Mouse (Mus musculus) heart, embryonic 16.5 days (tissue): ENCODE measurements around the gene Hnrnpul1. TPM values are rescaled to one million over a fixed set of nuclear protein-coding genes. Genes with fewer than 3 reads are reported as not detected.

Experiments
- ATAC-seq: fragments of 200-750 bp; cut with Nextera tagmentation; replicated peaks from 2 replicates; pipeline ENCODE4 v1.8.0; 2017; ENCODE audit warnings: moderate number of reproducible peaks; ENCODE audit not compliant: insufficient read depth, low FRiP score; ENCODE audit errors: extremely low read depth
- H3K27ac ChIP-seq: fragments of 300-500 bp; sonication (generic); 2 replicates; pipeline ENCODE4 v1.5.1; 2014; ENCODE audit warnings: mild to moderate bottlenecking, low read length, control low read depth, moderate library complexity
- H3K27me3 ChIP-seq: fragments of 300-500 bp; sonication (generic); 2 replicates; pipeline ENCODE4 v1.6.1; 2014; ENCODE audit warnings: low read length, mixed read lengths; ENCODE audit not compliant: control insufficient read depth, insufficient read depth
- H3K36me3 ChIP-seq: fragments of 300-500 bp; sonication (generic); 2 replicates; pipeline ENCODE4 v1.6.1; 2014; ENCODE audit not compliant: control insufficient read depth, insufficient read depth
- H3K4me1 ChIP-seq: fragments of 300-500 bp; sonication (generic); 2 replicates; pipeline ENCODE4 v1.6.1; 2014; ENCODE audit warnings: low read length, mixed read lengths; ENCODE audit not compliant: control insufficient read depth, insufficient read depth
- H3K4me2 ChIP-seq: fragments of 300-500 bp; sonication (generic); 2 replicates; pipeline ENCODE4 v1.6.1; 2014; ENCODE audit warnings: low read depth, mild to moderate bottlenecking, control low read depth, low read length
- H3K4me3 ChIP-seq: fragments of 300-500 bp; sonication (generic); 2 replicates; pipeline ENCODE4 v1.5.1; 2014; ENCODE audit warnings: mild to moderate bottlenecking, control low read depth, low read length
- H3K9ac ChIP-seq: fragments of 300-500 bp; sonication (generic); 2 replicates; pipeline ENCODE4 v1.6.1; 2014; ENCODE audit warnings: low read length, control low read depth
- H3K9me3 ChIP-seq: fragments of 300-500 bp; sonication (generic); replicated peaks from 2 replicates; pipeline ENCODE4 v1.6.1; 2016; ENCODE audit warnings: low read length; ENCODE audit not compliant: control insufficient read depth
- whole genome bisulfite sequencing: fragments of 180-500 bp; shearing (Covaris S2); extraction: QIAGEN DNeasy Blood & Tissue Kit; methylation state at CpG from one replicate; pipeline ENCODE4 v1.1.7; 2014; 5-methylcytosine and 5-hydroxymethylcytosine counted together
- polyA plus RNA-seq: library from polyadenylated mRNA; unstranded; fragments of >200 nt; fragmentation: Nextera tagmentation; extraction: Ambion mirVana; gene quantifications from 2 replicates; pipeline ENCODE4 v1.2.1, GENCODE M21; 2015

Gene Hnrnpul1
- polyA plus RNA-seq, 1 experiment from 2014 or later, result 34.4 TPM

DNA sequence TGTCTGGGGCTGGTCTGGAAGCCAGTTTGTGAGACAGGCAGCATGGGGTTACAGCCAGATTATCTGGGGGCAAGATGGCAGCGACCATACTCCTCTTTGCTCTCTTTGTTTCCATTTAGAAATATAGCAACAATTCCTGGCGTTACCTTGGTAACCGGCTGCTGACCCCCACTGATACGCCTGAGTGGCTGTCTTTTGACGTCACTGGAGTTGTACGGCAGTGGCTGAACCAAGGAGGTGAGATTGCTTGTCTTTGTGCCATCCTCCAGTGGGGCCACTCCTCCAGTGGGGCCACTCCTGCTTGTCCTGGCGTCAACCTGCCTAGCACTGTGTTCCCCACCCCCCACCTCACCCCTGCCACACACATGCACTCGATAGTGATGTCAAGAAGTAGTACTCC, 60.5 kb downstream of the Hnrnpul1 start:
- ATAC-seq, result no peak
- peaks cover 6% of the 10 kb centered on the region for H3K36me3 ChIP-seq
- H3K9ac ChIP-seq, result no peak overlapping the region
- H3K9me3 ChIP-seq, result no peaks in the 10 kb centered on the region
- H3K27ac ChIP-seq, result no peak overlapping the region
- H3K4me3 ChIP-seq, result no peak overlapping the region
- 70% methylated on average over 8 of the region's 8 CpGs for WGBS
- H3K4me2 ChIP-seq, result no peak overlapping the region
- H3K27me3 ChIP-seq, result 0 out of 2 replicates have a peak, but pooled peaks cover 2% of the 10 kb centered on the region
- peaks cover 5% of the 10 kb centered on the region; the same call in 1 of the 2 replicates for H3K4me1 ChIP-seq

DNA sequence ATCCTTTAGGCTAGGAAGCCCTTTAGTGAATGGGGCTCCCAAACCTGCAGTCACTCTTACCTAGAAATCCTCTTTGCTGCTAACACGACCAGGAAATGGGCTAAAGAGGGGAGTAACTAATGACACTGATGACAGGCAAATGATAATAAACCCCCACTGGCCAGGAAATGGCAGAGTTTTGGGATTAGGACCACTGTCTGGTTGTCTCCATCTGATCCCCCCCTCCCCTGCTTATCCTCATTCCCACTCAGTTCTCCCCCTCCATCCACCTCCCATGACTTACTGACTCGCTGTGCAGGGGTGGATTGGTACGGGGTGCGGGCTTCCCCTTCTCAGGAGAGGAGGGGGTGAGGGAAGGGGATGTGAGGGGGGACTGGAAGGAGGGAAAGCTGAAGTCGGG, 64.5 kb downstream of the Hnrnpul1 start:
- peak overlapping the region; percentile 64 for H3K4me3 ChIP-seq
- peak overlapping the region; percentile 80; the same call in 1 of the 2 replicates for H3K9ac ChIP-seq
- peak overlapping the region; percentile 75; the same call in 1 of the 2 replicates for H3K27ac ChIP-seq
- peak overlapping the region; percentile 97 for H3K4me2 ChIP-seq
- 0 out of 2 replicates have a peak, but pooled peaks cover 2% of the 10 kb centered on the region for H3K27me3 ChIP-seq
- peaks cover 2% of the 10 kb centered on the region for H3K36me3 ChIP-seq
- no peaks in the 10 kb centered on the region for H3K9me3 ChIP-seq
- H3K4me1 ChIP-seq, result peaks cover 13% of the 10 kb centered on the region
- no peak for ATAC-seq
- WGBS, result 36% methylated on average over 5 of the region's 5 CpGs

DNA sequence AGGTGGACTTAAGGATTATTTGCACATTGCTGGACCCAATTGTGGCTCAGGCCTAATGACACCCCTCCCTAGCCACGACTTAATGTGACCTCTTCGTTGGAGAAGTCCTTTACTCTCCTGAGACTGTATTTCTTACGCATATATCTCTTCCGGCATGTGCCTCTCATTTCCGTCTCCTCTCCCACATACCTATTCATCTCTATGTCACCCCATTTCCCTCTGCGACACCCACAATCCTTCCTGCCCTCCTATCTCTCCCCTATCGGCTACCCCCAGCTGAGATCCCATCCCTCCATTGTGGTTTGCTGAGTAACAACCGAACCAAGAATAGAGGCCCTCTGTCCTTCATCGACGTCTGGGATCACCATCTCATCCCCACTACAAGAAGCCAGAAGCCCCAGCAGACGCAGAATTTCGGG, 64.9 kb downstream of the Hnrnpul1 start:
- Histone ChIP-seq H3K36me3 (peaks cover 2% of the 10 kb centered on the region), H3K4me2 (peak overlapping the region; percentile 97), H3K27ac (peak overlapping the region; percentile 75), H3K4me3 (peak overlapping the region; percentile 64), H3K4me1 (peaks cover 13% of the 10 kb centered on the region), H3K9me3 (no peaks in the 10 kb centered on the region), H3K27me3 (0 out of 2 replicates have a peak, but pooled peaks cover 2% of the 10 kb centered on the region), H3K9ac (peak overlapping the region; percentile 80)
- 9% methylated on average over 12 of the region's 12 CpGs for WGBS
- ATAC-seq, result 0 out of 2 replicates have a peak, but pooled peaks have one; percentile 1

DNA sequence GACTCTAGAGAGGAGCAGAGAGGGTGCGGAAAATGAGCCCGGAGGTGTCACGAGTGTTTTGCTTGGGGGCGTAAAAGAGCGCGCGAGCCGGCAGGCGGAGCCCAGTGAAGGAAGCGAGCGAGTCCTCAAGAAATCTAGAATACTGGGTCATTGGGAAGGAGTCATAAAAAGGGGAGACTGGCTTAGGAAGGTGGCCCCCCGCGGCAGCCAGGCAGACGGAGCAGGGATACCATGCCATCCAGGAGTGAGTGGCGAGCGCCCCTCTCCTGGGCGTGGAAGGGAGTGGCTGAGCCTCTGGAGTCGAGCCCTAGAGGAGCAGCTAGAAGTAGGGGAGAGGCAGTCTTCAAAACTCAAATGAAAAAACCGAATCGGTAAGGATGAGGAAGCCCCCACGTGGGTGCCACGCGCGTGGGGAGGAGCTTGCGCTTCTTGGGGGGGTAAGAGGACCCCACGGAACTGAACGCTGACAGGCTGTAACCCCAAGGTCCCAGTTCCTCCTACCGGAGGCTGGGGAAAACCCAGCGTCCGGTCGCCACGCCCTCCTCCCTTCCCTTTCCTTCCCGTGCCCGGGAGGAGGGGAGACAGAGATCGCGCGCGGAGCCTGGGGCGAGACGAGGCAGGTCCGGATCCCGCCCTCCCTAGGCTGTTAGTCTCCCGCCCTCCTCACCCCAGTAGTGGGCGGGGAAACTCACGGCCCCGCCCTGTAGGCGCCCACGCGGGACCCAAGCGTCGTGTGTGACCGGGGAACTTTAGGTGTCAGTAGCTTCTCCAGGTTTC, 65.6 kb downstream of the Hnrnpul1 start:
- peak overlapping the region; percentile 80 for H3K9ac ChIP-seq
- under 1% methylated on average over 50 of the region's 52 CpGs for WGBS
- H3K4me3 ChIP-seq, result peak overlapping the region; percentile 64
- H3K27me3 ChIP-seq, result 0 out of 2 replicates have a peak, but pooled peaks cover 2% of the 10 kb centered on the region
- peaks cover 2% of the 10 kb centered on the region; the same call in 1 of the 2 replicates for H3K36me3 ChIP-seq
- ATAC-seq, result peak; percentile 68
- peak overlapping the region; percentile 97 for H3K4me2 ChIP-seq
- peaks cover 13% of the 10 kb centered on the region for H3K4me1 ChIP-seq
- H3K27ac ChIP-seq, result peak overlapping the region; percentile 75
- H3K9me3 ChIP-seq, result no peaks in the 10 kb centered on the region

DNA sequence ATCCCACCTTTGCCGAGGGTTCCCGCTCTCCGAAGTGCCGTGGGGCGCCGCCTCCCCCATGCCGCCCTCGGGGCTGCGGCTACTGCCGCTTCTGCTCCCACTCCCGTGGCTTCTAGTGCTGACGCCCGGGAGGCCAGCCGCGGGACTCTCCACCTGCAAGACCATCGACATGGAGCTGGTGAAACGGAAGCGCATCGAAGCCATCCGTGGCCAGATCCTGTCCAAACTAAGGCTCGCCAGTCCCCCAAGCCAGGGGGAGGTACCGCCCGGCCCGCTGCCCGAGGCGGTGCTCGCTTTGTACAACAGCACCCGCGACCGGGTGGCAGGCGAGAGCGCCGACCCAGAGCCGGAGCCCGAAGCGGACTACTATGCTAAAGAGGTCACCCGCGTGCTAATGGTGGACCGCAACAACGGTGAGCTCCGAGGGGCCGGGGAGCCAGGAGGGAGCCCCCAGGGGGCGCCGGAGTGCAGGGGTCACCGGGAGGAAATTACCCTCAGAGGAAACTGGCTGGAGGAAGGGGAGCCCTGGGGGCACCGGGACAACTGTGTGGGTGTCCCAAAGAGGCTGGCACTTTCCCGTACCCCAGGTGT, 66.7 kb downstream of the Hnrnpul1 start:
- Histone ChIP-seq H3K4me3 (peak overlapping the region; percentile 64), H3K9ac (peak overlapping the region; percentile 80), H3K4me1 (peaks cover 16% of the 10 kb centered on the region), H3K27ac (peak overlapping the region; percentile 75), H3K36me3 (peaks cover 2% of the 10 kb centered on the region; the same call in 1 of the 2 replicates), H3K4me2 (peak overlapping the region; percentile 97), H3K27me3 (0 out of 2 replicates have a peak, but pooled peaks cover 2% of the 10 kb centered on the region), H3K9me3 (no peaks in the 10 kb centered on the region)
- no peak for ATAC-seq
- 0% methylated on average over 47 of the region's 47 CpGs for WGBS

DNA sequence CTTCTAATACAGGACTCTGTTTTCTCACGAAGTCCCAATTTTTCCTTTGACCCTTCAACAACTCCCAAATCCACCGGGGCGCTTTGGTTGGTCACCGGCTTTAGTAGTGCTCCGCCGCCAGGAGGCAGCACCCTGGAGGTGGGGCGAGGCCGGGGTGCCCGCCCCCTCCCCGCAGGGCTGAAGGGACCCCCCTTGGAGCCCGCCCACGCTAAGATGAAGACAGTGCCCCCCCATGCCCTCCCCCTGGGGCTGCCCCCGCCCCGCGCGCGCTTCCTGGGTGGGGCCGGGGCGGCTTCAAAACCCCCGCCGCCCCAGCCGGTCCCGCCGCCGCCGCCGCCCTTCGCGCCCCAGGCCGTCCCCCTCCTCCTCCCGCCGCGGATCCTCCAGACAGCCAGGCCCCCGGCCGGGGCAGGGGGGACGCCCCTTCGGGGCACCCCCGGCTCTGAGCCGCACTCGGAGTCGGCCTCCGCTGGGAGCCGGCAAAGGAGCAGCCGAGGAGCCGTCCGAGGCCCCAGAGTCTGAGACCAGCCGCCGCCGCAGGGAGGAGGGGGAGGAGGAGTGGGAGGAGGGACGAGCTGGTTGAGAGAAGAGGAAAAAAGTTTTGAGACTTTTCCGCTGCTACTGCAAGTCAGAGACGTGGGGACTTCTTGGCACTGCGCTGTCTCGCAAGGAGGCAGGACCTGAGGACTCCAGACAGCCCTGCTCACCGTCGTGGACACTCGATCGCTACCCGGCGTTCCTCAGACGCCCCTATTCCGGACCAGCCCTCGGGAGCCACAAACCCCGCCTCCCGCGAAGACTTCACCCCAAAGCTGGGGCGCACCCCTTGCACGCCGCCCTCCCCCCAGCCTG, 67.7 kb downstream of the Hnrnpul1 start, which contains the start of gene Tgfb1:
TSS of gene Tgfb1 (plus strand) at position 323 of the 852 bp plus-strand sequence.
- peak within 1 kb of the TSS; percentile 80 for H3K9ac ChIP-seq
- H3K36me3 ChIP-seq, result no peaks in the 10 kb centered on the region
- peak within 1 kb of the TSS; percentile 64 for H3K4me3 ChIP-seq
- H3K27me3 ChIP-seq, result 0 out of 2 replicates have a peak, but pooled peaks cover 2% of the 10 kb centered on the region
- WGBS, result under 1% methylated on average over 63 of the region's 69 CpGs
- peaks cover 16% of the 10 kb centered on the region for H3K4me1 ChIP-seq
- peak; percentile 23 for ATAC-seq
- peak within 1 kb of the TSS; percentile 75 for H3K27ac ChIP-seq
- H3K9me3 ChIP-seq, result no peaks in the 10 kb centered on the region
- peak within 1 kb of the TSS; percentile 97 for H3K4me2 ChIP-seq

DNA sequence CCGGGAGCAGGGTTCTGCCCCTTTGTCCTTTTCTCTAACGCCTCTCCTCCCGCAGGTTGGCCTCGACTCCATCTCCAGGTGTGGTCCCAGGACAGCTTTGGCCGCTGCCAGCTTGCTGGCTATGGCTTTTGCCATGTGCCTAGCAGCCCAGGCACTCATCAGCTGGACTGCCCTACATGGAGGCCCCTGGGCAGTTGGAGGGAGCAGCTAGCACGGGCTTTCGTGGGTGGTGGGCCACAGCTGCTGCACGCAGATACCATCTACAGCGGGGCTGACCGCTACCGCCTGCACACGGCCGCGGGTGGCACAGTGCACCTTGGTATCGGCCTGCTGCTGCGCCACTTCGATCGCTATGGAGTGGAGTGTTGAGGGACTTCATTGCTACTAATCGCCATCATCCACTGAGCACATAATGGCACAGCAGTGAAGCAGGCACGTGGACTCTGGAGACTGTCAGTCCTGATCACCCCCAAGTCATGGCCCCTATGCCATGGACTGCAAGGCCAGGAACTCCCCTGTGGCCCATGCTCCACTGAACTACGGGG, 68.6 kb downstream of the Hnrnpul1 start:
- 70% methylated on average over 21 of the region's 21 CpGs for WGBS
- Histone ChIP-seq H3K4me1 (peaks cover 23% of the 10 kb centered on the region), H3K27ac (peak overlapping the region; percentile 75; the same call in 1 of the 2 replicates), H3K9me3 (no peaks in the 10 kb centered on the region), H3K9ac (no peak overlapping the region), H3K27me3 (0 out of 2 replicates have a peak, but pooled peaks cover 2% of the 10 kb centered on the region), H3K4me2 (peak overlapping the region; percentile 97), H3K4me3 (peak overlapping the region; percentile 64), H3K36me3 (no peaks in the 10 kb centered on the region)
- no peak for ATAC-seq

DNA sequence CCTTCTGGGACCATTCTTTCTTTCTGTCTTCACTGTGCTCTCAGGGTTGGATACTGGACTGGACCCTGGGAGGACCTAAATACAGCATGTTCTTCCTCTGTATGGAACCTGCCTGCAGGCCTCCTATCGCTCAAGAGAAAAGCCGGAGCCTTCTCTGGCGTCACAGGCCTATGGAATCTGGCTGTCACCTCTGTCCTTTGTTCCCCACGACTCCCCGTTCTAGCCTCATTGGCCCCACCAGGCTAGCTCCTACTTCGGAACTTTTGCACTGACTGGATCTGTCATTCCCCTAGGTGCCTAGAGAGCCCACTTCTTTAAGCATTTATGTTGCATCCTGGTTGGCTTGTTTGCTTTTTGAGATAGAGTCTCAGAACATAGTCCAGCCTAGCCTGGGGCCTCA, 69.9 kb downstream of the Hnrnpul1 start:
- Histone ChIP-seq H3K36me3 (no peaks in the 10 kb centered on the region), H3K27ac (no peak overlapping the region), H3K4me3 (no peak overlapping the region), H3K9ac (no peak overlapping the region), H3K4me1 (peaks cover 24% of the 10 kb centered on the region), H3K4me2 (no peak overlapping the region), H3K27me3 (no peaks in the 10 kb centered on the region), H3K9me3 (no peaks in the 10 kb centered on the region)
- ATAC-seq, result no peak
- 92% methylated on average over 6 of the region's 6 CpGs for WGBS
